Mouse (Mus musculus) myocyte (in vitro differentiated cells): ENCODE results near the gene Mbd6. TPM values are rescaled to one million over a fixed set of nuclear protein-coding genes. Genes with fewer than 3 reads are reported as not detected.

Experiments used
- H3K27me3 ChIP-seq: one replicate; pipeline ENCODE4 v1.6.1; 2011; ENCODE audit not compliant: control insufficient read depth, insufficient read depth, insufficient read length
- H3K36me3 ChIP-seq: one replicate; pipeline ENCODE4 v1.6.1; 2011; ENCODE audit not compliant: control insufficient read depth, insufficient read depth
- H3K4me2 ChIP-seq: one replicate; pipeline ENCODE4 v1.6.1; 2011; ENCODE audit warnings: low read depth, control low read depth
- H3K4me3 ChIP-seq: one replicate; pipeline ENCODE4 v1.5.1; 2011; ENCODE audit warnings: mild to moderate bottlenecking, control low read depth, moderate library complexity
- H3K79me2 ChIP-seq: one replicate; pipeline ENCODE4 v1.6.1; 2011; ENCODE audit not compliant: control insufficient read depth, insufficient read depth
- H3ac ChIP-seq: one replicate; pipeline ENCODE4 v1.6.1; 2011; ENCODE audit not compliant: control insufficient read depth, insufficient read length
- CEBPB ChIP-seq: IDR thresholded peaks from 2 replicates; pipeline ENCODE4 v1.6.1; 2011; ENCODE audit warnings: mild to moderate bottlenecking, moderate library complexity; ENCODE audit not compliant: poor library complexity, insufficient read depth, severe bottlenecking
- E2F4 ChIP-seq: IDR thresholded peaks from one replicate; pipeline ENCODE4 v1.6.1; 2011; ENCODE audit warnings: mild to moderate bottlenecking, control low read depth, moderate library complexity; ENCODE audit not compliant: insufficient read depth
- MAX ChIP-seq: IDR thresholded peaks from one replicate; pipeline ENCODE4 v1.6.1; 2011; ENCODE audit warnings: low read depth, mild to moderate bottlenecking, control low read depth
- MYOD1 ChIP-seq, 3 experiments: IDR thresholded peaks; one replicate each; pipeline ENCODE4 v1.6.1; 2011; ENCODE audit warnings: control low read depth in 2 of 3, low read depth in 2 of 3, mild to moderate bottlenecking in 2 of 3, moderate library complexity in 1 of 3; ENCODE audit not compliant: insufficient read length in 2 of 3, control insufficient read depth in 1 of 3
- MYOG ChIP-seq, 3 experiments: IDR thresholded peaks; one replicate each; pipeline ENCODE4 v1.6.1; 2011; ENCODE audit warnings: control low read depth in 2 of 3, low read depth in 2 of 3, mild to moderate bottlenecking in 2 of 3; ENCODE audit not compliant: insufficient read length in 2 of 3, control insufficient read depth in 1 of 3, insufficient read depth in 1 of 3
- POLR2A ChIP-seq: IDR thresholded peaks from one replicate; pipeline ENCODE4 v1.6.1; 2011; ENCODE audit warnings: low read depth, mild to moderate bottlenecking, control low read depth, moderate library complexity; ENCODE audit not compliant: insufficient read length
- POLR2AphosphoS2 ChIP-seq: IDR thresholded peaks from one replicate; pipeline ENCODE4 v1.6.1; 2011; ENCODE audit warnings: low read depth, control low read depth; ENCODE audit not compliant: insufficient read length
- REST ChIP-seq: IDR thresholded peaks from one replicate; pipeline ENCODE4 v1.6.1; 2011; ENCODE audit warnings: mild to moderate bottlenecking, control low read depth, moderate library complexity; ENCODE audit not compliant: insufficient read depth, insufficient read length
- SRF ChIP-seq: IDR thresholded peaks from one replicate; pipeline ENCODE4 v1.6.1; 2011; ENCODE audit warnings: low read depth; ENCODE audit not compliant: control insufficient read depth, insufficient read length
- TCF12 ChIP-seq: IDR thresholded peaks from one replicate; pipeline ENCODE4 v1.6.1; 2011; ENCODE audit warnings: mild to moderate bottlenecking, control low read depth; ENCODE audit not compliant: poor library complexity, insufficient read depth, severe bottlenecking
- TCF3 ChIP-seq: IDR thresholded peaks from one replicate; pipeline ENCODE4 v1.6.1; 2011; ENCODE audit warnings: low read depth, control low read depth; ENCODE audit not compliant: insufficient read length
- USF1 ChIP-seq: IDR thresholded peaks from one replicate; pipeline ENCODE4 v1.6.1; 2011; ENCODE audit warnings: low read depth, mild to moderate bottlenecking, control low read depth, moderate library complexity
- polyA plus RNA-seq: library from polyadenylated mRNA; unstranded; fragments of >200 nt; fragmentation: generic; extraction: Trizol; gene quantifications from one replicate; pipeline ENCODE4 v1.2.1, GENCODE M21; 2012; ENCODE audit warnings: missing spikeins

Gene Mbd6
- polyA plus RNA-seq, 1 experiment, result 24.7 TPM

DNA sequence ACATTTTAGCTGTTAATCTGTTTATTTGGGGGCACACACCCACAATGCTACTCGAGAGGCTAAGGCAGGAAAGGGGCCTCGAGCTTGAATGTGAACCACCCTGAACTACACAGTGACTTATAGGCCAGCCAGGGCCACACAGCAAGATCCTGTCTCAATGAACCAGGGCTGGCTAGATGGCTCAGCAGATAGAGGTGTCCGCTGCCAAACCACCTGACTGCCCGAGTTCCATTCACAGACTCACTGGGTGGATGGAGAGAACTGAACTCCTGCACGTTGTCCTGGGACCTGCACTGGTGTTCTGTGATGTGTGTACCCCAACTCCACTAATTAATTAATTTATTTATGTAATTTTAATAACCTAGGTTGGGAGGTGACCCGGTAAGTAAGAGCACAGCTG is 31.0 kb downstream of the Mbd6 start:
- Histone ChIP-seq H3K4me3 (no peak overlapping the region), H3K79me2 (no peaks in the 10 kb centered on the region), H3K36me3 (no peaks in the 10 kb centered on the region), H3K4me2 (no peak overlapping the region), H3ac (no peak overlapping the region), H3K27me3 (peaks cover 34% of the 10 kb centered on the region)
- TF ChIP-seq E2F4 (no peak), POLR2A (no peak), MYOG (IDR thresholded peaks at IDR 0.05; ENCODE audit: control insufficient read depth in 1 of 3, insufficient read depth in 1 of 3, insufficient read length in 2 of 3, low read depth in 2 of 3) (no peak), SRF (no peak), TCF3 (no peak), MAX (no peak), TCF12 (no peak), REST (no peak), USF1 (no peak), POLR2AphosphoS2 (no peak), CEBPB (no peak), MYOD1 (IDR thresholded peaks at IDR 0.05; ENCODE audit: control insufficient read depth in 1 of 3, insufficient read length in 2 of 3, low read depth in 2 of 3) (no peak)

DNA sequence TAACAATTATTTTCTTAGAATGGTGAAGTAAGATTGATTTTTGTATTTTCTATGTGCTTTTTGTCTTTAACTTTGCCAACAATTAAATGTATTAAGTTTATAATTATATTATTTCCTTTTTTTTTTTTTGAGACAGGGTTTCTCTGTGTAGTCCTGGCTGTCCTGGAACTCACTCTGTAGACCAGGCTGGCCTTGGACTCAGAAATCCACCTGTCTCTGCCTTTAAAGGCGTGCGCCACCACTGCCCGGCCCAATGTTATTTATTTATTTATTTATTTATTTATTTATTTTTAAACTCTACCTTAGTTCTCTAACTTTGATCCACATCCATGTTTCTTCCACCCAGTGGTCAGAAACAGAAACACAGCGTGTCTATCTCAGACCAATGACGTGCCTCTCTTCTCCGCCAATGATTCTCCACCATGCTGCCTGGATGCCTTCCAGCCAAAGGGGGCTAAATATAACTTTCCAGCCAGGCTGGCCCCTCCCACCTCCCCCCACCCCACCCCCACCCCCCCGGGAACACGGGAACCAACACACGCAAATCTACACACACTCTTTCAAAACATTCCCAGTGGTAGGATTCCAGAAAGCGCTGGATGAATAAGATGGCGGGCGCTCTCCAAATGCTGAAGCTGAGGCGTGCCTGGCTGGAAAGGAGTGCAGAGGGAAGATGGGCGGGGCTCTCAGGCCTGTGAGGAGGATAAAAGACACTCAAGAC is 33.0 kb downstream of the Mbd6 start:
- H3K27me3 ChIP-seq, result peaks cover 35% of the 10 kb centered on the region
- H3K4me2 ChIP-seq, result no peak overlapping the region
- no peaks in the 10 kb centered on the region for H3K36me3 ChIP-seq
- H3K79me2 ChIP-seq, result no peaks in the 10 kb centered on the region
- H3K4me3 ChIP-seq, result no peak overlapping the region
- H3ac ChIP-seq, result no peak overlapping the region
- TF ChIP-seq REST, result peak; percentile 72
- no peak for TF ChIP-seq MYOD1 (IDR thresholded peaks at IDR 0.05; ENCODE audit: control insufficient read depth in 1 of 3, insufficient read length in 2 of 3, low read depth in 2 of 3)

DNA sequence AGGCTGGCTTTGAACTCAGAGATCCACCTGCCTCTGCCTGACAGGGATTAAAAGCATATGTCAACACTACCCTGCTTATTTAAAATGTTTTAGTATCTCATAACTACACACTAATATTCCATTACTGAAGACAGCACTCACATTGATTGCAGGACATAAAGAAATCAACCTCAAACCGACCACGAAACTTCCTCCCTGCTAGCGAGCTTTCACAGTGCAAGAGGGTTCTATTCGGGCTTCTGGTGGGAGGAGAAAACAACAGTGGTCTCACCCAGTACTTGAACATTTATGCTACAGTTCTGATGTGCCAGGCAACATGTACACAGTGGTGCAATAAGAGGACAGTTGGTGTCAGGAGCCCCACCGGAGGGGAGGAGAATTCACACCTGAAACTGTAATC is 38.0 kb downstream of the Mbd6 start:
- H3ac ChIP-seq, result no peak overlapping the region
- H3K79me2 ChIP-seq, result no peaks in the 10 kb centered on the region
- no peak overlapping the region for H3K4me2 ChIP-seq
- TF ChIP-seq MYOG (IDR thresholded peaks at IDR 0.05; ENCODE audit: control insufficient read depth in 1 of 3, insufficient read depth in 1 of 3, insufficient read length in 2 of 3, low read depth in 2 of 3) (no peak), REST (no peak), POLR2A (no peak), TCF12 (no peak)
- no peak overlapping the region for H3K4me3 ChIP-seq
- peaks cover 42% of the 10 kb centered on the region for H3K27me3 ChIP-seq
- H3K36me3 ChIP-seq, result no peaks in the 10 kb centered on the region

DNA sequence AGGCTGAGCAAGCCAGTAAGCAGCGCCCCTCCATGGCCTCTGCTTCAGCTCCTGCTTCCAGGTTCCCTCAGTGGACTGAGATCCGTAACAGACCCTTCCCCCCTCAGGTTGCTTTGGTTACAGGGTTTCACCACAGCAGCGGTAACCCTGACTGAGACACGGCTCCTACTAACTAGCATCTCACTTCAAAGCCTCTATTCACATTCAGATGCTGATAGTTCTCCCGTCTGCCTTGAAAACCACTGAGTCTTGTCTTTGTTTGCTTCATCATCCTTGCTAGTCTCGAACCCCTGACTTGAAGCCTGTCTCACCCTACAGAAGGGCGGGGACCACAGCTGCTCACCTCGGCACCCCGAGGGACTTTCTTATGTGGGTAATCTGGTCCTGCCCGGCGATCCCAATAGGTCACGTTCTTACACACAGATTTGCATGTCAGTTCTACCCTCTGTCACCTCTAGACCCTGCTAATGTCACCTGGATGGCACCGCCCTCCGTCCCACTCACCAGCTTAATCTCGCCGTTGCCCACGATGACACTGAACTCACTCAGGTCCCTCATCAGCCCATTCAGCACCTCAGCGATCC is 50.5 kb downstream of the Mbd6 start:
- peaks cover 67% of the 10 kb centered on the region for H3K27me3 ChIP-seq
- H3K79me2 ChIP-seq, result no peaks in the 10 kb centered on the region
- H3K36me3 ChIP-seq, result no peaks in the 10 kb centered on the region
- H3K4me3 ChIP-seq, result no peak overlapping the region
- H3K4me2 ChIP-seq, result no peak overlapping the region
- TF ChIP-seq TCF12 (no peak), CEBPB (no peak)
- H3ac ChIP-seq, result no peak overlapping the region

DNA sequence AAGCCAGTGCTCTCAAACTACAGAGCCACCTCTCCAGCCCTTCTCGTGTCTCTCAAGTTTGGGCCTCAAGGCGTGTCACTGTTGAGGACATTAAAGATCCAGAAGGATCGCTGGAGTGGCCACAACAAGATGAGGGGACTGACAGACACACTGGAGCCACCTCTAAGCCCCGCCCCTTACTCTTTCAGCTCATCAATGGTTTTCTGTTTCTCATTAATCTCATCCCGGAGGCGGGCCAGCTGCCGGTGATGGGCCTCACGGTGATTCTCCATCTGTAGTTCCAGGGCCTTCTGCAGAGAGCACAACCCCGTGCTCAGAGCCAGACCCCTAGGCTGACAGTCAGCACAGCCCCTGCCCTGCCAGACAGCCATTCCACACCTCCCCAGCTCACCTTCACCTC is 52.3 kb downstream of the Mbd6 start:
- no peaks in the 10 kb centered on the region for H3K36me3 ChIP-seq
- TF ChIP-seq MYOG (IDR thresholded peaks at IDR 0.05; ENCODE audit: control insufficient read depth in 1 of 3, insufficient read depth in 1 of 3, insufficient read length in 2 of 3, low read depth in 2 of 3), result no peak
- TF ChIP-seq REST, result no peak
- TF ChIP-seq POLR2A, result no peak
- no peak for TF ChIP-seq E2F4
- no peak for TF ChIP-seq TCF3
- no peak for TF ChIP-seq MAX
- TF ChIP-seq SRF, result no peak
- H3K27me3 ChIP-seq, result peaks cover 63% of the 10 kb centered on the region
- H3ac ChIP-seq, result no peak overlapping the region
- no peak overlapping the region for H3K4me2 ChIP-seq
- H3K4me3 ChIP-seq, result no peak overlapping the region
- H3K79me2 ChIP-seq, result no peaks in the 10 kb centered on the region

DNA sequence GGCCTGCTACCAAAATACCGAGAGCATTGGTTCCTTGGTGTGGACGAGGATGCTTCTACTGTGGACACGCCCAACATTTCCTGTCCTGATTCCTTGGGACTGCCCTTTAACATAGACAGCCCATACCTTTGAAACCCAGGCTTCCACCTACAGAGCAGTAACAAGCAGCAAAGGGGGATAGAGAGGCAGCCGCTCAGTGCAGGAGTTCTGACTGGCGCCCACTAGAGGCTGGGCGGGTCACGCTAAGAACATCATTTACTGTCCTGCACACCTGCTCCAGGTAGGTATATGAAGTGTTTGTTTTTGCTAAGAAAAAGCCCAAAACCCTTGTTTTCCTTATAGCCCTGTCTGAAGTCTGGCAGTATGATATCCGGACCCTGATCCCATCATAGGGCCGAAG is 55.7 kb downstream of the Mbd6 start:
- no peak overlapping the region for H3K4me3 ChIP-seq
- no peak overlapping the region for H3K4me2 ChIP-seq
- H3K27me3 ChIP-seq, result peaks cover 62% of the 10 kb centered on the region
- no peaks in the 10 kb centered on the region for H3K36me3 ChIP-seq
- H3K79me2 ChIP-seq, result no peaks in the 10 kb centered on the region
- TF ChIP-seq POLR2A, result no peak
- TF ChIP-seq TCF3, result no peak
- TF ChIP-seq CEBPB, result no peak
- no peak for TF ChIP-seq MYOD1 (IDR thresholded peaks at IDR 0.05; ENCODE audit: control insufficient read depth in 1 of 3, insufficient read length in 2 of 3, low read depth in 2 of 3)
- TF ChIP-seq REST, result no peak
- no peak for TF ChIP-seq USF1
- no peak for TF ChIP-seq MYOG (IDR thresholded peaks at IDR 0.05; ENCODE audit: control insufficient read depth in 1 of 3, insufficient read depth in 1 of 3, insufficient read length in 2 of 3, low read depth in 2 of 3)
- TF ChIP-seq TCF12, result no peak
- TF ChIP-seq SRF, result no peak
- no peak for TF ChIP-seq E2F4
- no peak for TF ChIP-seq POLR2AphosphoS2
- TF ChIP-seq MAX, result no peak
- H3ac ChIP-seq, result no peak overlapping the region
